Mouse (Mus musculus): ENCODE measurements at regions not wholly inside any gene's neighbourhood (a gene's known extent, or its start where the extent isn't known, plus 50 kb on each side); places are given as distances from the start of the nearest gene placed in this dataset.

DNA sequence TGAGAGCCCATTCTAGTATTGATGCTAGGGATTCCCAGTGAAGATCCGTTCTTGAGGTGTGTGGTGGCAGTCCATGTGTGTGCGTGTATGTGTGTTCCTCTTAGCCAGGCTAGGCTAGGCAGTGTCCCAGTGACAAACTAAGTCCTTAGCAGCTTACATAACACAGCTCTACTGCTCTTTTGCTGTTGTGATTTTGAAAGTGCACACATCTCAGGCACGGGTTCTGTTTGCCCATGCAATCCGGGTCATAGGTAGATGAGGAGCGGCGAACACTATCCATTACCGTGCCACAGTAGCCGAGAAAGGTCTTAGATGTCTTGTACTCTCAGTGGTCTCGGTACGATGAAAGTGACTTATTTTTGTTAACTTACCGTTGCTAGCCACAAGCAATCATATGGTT, 119.5 kb downstream of the Phlda1 start:
- TF ChIP-seq EP300 (IDR thresholded peaks at IDR 0.05; ENCODE audit: low read depth): no peak
- TF ChIP-seq CTCF (IDR thresholded peaks at IDR 0.05; ENCODE audit: low read depth): no peak

Data from heart, postnatal 0 days (tissue).